Mouse (Mus musculus) embryo, embryonic 10.5 days (tissue): ENCODE data around the gene Cspg4.

Source experiments
- DNase-seq: peaks from one replicate; pipeline ENCODE4 v3.0.0-alpha.2; 2015; ENCODE audit warnings: low spot score

The Cspg4 gene

DNA sequence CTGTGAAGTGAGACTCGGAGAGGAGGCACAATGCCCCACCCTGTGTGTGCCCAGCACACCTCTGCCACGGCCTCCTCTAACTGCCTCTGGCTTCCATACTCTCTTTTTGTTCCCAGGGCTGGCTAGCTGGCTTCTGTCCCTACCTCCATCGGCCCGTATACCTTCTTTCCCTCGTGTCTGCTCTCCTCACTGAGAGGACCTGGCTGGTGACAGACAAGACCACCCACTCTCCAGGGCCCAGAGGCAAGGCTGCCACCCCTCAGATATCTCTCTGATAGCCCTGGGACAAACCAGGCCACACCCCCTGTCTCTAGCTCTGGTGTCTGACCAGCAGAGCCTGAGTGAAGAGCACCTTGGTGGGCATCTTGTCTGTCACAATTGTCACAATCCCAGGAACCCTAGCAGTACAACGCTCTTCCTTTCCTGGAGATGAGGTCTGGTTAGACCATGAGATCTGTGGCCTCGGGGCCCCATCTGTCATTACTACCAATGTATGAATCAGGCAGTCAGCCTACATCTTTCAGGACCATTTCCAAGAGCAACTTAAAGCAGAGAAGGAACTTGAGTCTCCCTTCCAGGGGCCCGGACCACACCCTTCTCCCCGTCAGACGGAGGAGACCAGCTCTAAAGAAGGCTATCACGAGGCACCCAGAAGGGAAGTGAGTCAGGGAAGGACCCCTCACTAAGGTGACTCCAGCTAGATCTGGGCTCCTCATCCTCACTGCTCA is 1.0 kb downstream of the Cspg4 start:
- no peak for DNase-seq

DNA sequence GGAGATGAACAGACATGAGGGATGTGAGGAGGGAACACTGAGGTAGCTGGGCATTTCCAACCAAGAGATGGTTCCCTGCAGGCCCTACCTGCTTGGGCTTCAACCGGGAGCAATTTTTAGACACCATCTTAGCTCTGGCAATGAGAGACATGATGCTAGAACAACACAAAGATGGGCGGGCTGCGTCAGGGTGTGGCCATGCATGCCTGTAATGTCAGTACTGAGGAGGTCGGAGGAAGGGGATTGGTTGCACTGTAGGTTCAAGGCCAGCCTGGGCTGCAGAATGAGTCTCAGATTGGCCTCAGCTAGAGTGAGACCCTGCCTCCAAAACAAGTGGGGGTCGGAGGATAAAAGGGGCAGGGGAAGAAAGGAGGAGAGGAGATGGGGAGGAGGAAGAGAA is 1.6 kb downstream of the Cspg4 start:
- no peak for DNase-seq

DNA sequence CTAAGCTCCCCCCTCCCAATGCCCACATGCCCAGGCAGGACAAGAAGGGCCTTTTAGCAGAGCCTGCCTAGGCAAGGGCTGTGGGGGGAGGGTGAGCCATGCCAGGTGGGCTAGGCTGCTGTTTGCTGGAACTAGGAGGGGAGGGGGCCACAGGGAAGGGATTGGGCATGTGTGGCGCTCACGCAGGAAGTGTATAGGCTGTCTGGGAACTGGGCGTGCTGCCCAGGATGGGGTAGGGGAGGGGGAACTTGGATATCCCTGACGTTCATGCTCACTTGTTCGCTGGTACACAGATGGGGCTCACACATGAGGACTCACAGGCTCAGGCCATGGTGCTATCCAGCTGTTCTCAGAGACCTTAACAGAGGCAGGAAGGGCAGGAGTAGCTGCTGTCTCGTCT is 3.5 kb downstream of the Cspg4 start:
- DNase-seq: no peak

DNA sequence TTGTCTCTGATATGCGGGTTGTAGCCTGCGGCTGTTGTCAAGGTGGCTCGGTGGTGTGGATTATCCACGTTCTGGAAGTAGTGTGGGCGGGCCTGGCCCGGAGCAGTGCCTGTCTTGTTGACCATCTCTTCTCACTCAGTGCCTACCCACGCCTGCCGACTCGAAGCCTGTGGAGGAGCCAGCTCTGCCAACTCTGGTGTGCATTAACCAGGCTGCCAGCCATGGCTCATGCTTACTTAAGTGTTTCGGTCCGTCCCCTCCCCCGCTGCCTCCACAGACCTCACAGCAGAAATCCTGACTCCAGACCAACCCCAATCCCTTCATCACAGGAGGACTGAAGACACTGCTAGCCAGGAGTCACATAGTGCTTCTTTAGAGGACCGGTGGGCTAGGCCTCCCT is 4.7 kb downstream of the Cspg4 start:
- no peak for DNase-seq

DNA sequence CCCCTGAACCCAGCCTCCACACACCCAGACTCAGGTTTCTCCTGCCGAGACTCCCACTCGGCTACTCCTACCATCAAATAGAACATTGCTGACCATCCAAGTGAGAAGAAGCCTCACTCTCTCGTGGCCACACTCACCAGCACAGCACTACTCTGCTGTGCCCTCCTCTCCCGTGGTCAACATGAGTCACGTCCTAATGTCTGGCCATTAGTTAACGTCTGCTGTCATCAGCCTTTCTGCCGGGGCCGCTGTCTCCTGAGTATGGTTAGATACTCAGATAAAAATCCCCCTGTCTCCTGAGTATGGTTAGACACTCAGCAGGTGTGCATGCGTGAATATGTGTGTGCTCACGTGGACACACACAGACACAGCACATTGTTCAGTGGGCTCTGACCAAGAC is 5.9 kb downstream of the Cspg4 start:
- DNase-seq: no peak

DNA sequence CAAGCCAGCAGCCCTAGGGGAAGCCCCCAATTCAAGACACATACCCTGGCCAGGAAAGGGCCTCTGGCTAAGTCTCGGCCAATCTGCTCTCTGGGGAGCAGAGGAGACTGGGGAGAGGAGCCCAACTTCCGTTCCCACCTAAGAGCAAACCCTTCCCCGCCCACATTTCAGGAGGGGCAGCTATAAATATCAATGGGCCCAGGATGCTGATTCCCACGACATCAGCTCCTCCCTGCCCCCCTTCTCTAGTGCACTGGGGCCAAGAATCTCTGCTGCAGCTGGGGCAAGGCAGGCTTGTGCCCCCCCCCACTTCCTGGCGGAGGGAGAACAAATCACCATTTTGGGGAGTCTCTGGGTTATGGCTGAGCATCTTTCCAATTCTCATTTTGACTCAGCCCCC is 6.4 kb downstream of the Cspg4 start:
- DNase-seq: no peak

DNA sequence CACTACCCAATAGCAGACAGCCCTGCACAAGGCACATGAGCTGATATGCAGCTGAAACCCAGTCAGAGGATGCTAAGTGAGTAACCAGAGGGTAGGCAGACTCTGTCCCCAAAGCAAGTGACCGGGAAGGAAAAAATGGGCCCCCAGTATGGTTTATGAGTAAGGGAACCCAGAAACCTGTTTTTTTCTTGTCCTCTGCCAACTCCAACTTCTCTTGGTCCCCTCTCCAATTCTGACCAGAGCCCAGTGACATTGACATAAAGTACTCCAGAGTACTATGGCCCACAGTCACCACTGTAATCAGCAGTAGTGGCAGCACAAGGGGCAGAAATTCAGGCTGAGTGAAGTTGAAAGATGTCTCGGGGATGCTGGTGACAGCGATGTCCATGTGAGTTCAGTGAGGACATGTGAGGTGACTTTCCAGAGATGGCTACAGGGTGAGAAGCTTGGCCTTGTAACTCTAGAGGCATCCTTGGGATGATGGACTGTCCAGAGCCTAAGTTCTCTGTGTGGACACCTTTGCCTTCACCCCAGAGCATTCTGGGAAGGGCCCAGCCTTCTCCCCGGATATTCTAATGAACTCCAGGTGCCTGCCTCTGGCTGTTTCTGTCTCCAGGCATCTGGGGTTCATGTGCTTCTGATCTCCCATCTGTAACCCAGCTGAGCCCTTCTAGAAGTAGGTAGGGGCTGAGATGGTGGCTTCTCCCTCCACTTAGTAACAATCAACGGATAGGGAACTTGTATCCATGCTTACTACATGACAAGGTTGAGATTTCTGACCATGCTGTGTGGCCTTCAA is 7.5 kb downstream of the Cspg4 start:
- DNase-seq: no peak

DNA sequence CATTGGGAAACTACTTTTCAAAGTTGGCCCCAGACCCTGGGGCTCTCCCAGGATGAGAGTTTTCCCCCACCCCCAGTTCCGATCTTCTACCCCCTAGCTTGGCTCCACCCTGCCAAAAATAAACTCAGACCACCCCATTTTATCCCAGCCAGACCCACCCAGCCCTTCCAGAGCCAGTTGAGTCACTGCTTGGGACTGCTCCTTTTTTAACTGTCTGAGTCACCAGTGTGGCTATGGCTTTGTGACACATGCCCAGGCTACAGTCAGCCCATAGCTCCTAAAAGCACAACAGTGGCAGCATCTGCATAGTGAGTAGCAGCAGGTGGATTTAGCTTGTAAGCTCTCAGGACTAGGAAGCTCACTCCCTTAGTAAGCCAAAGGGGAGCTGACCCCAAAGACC is 8.3 kb downstream of the Cspg4 start:
- DNase-seq: no peak

DNA sequence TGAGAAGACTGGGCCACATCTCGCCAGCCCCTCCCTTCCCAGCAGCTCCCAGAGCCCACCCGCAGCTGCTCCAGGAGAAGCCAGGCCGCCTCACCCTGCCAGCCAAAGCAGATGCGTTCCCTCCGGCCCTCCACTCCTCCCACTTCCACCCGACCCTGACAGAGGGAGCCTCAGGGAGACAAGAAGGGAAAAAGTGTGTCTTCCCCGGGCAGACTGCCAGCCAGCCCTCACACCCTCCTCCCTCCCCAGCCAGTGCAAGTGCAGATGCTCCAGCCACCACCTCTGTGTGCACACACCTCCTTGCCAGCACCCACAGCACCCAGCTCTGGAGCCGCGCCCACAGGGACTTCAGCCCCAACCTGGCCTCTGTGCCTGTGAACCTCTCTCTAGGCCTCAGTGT is 12.0 kb downstream of the Cspg4 start:
- no peak for DNase-seq

DNA sequence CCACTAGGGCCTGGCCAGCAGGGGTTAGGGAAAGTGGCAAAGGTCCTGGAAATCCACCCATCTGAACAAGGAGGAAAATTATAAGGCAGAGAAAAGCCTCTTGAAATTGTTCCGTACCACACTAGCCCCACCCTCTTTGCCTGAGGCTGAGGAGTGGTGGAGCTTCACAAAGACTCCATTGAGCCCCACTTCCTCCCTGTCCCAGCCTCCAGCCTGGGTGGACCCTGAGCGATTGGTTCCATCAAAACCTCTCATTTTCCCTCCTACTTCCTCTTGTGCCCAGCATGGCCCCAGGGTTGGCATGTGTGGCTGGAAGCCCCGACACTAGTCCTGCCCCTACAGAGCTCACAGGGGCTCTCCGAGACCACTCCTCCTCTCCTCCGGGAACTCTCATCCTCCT is 12.5 kb downstream of the Cspg4 start:
- DNase-seq: no peak

DNA sequence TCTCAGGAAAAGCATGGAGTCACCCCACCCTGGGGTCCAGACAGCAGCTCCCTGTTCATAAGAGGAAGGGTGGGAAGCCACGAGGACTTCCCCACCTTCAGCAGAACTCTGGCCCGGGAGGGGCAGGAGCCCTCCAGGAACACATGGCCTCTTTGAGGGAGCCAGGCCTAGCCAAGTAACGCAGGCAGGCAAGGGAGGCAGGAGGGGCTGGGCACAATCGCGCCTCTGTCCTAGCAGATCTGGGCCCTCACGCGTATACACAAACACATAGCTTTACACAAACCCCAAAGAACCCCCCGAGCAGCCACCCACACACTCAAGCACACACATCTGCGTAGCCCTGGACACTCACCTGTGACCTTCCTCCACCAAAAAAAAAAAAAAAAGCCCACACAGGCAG is 16.0 kb downstream of the Cspg4 start:
- DNase-seq: no peak

DNA sequence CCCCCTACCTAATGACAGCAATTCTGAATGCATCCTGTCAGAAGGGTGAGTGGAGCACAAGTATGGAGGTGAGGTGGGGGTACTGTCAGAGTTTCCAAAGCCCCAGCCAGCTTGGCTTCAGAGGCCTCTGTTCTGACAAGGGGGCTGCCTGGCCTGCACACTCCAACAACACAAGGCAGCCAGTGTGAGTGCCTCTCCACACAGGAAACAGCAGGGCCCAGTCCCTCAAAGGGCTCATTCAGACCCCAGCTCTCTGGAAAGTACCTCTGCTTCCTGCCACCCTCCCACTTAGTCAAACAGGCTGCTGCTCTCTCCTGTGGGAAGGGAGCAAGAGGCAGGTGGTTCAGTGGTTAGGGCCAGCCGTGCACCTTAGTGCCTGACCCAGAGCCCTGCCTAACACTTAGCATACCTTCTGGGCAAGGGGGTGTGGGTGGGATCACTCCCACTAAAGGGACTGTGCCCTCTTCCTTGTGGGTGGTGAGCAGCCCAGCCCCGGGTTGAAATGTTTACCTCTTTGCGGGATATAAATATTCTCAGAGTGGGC is 16.8 kb downstream of the Cspg4 start:
- no peak for DNase-seq

DNA sequence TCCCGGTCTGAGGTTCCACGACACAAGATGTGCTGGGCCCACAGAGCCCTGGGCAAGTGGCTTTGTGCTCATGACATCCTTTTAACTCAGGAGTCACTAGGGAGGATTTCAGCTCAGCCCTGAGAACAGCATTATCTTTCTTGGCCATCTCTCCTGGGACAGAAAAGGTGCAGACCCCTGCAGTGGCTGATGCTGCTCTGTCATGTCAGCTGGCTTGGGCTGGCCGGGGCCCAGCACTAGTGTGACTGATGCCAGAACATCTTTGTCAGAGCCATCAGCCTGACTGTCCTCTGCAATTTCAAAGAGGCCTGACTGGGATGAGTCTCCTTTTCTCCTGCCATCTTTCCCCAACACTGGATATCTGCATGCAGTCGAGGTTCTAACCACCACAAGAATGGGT is 17.4 kb downstream of the Cspg4 start:
- DNase-seq: no peak

DNA sequence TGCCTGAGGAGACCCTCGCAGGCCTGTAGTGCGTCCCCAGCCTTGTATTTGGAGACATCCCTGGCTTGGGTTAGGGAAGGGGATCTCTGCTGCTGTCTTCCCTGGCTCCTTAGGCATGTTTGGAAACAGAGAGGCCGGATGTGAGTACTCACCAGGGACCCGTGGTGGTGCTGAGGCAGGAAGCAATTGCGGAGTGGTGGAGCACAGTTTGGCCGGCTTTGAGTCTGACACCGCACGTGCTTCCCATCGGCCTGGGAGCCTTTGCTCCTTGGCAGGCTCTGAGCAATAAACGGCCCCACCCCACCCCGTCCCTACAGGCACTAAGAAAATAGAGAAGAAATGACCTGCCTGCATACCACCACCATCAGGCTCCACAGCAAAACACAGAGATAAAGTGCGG is 18.0 kb downstream of the Cspg4 start:
- no peak for DNase-seq

DNA sequence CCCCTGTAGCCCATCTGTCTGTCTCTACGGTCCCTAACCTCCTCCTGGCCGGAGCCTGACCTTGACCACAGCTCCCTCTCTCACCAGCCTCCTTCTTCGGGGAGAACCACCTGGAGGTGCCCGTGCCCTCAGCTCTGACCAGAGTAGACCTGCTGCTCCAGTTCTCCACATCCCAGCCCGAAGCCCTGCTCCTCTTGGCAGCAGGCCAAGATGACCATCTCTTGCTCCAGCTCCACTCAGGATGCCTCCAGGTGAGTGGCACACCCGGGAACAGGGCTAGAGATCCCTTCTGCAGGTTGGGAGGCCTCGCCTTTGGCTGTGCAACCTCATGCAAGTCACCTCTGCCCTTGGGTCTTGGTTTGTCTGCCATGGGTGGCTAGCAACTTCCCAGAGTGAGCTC is 18.6 kb downstream of the Cspg4 start:
- DNase-seq: no peak

DNA sequence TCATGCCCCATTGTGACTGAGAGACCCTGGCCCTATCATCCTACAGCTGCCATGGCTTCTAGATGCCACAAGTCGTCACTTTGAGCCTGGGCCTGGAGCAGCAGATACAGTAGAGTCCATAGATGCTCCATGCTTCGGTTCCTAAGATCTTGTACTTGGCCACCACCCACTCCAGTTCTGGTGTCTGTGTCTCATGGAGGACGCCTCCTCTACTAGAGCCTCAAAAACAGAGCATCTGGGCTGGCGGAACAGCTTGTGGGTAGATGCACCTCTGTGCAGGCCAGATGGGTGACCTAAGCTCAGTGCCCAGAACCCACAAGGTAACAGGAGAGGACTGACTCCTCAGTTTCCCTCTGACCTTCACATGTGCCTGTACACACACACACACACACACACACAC is 19.5 kb downstream of the Cspg4 start:
- no peak for DNase-seq

DNA sequence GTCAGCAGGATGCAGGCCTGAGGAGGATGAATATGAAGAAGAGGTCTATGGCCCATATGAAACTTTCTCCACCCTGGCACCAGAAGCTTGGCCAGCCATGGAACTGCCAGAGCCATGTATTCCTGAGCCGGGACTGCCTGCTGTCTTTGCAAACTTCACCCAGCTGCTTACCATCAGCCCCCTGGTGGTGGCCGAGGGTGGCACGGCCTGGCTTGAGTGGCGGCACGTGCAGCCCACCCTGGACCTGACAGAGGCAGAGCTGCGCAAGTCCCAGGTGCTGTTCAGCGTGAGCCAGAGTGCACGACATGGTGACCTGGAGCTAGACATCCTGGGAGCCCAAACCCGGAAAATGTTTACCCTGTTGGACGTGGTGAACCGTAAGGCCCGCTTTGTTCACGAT is 21.3 kb downstream of the Cspg4 start:
- DNase-seq: peak; percentile 52

DNA sequence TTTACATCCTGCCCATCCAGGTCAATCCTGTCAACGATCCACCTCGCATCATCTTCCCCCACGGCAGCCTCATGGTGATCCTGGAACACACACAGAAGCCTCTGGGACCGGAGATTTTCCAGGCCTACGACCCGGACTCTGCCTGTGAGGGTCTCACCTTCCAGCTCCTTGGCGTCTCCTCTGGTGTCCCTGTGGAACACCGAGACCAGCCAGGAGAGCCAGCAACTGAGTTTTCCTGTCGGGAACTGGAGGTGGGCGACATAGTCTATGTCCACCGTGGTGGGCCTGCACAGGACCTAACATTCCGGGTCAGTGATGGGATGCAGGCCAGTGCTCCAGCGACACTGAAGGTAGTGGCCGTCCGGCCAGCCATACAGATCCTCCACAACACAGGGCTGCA is 21.8 kb downstream of the Cspg4 start:
- DNase-seq: no peak

DNA sequence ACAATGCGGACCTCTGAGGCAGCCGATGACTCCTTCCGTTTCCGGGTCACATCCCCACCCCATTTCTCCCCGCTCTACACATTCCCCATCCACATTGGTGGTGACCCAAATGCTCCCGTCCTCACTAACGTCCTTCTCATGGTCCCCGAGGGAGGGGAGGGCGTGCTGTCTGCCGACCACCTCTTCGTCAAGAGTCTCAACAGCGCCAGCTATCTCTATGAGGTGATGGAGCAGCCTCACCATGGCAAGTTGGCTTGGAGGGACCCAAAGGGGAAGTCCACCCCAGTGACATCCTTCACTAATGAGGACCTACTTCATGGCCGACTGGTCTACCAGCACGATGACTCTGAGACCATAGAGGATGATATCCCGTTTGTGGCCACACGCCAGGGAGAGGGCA is 22.7 kb downstream of the Cspg4 start:
- DNase-seq: no peak

DNA sequence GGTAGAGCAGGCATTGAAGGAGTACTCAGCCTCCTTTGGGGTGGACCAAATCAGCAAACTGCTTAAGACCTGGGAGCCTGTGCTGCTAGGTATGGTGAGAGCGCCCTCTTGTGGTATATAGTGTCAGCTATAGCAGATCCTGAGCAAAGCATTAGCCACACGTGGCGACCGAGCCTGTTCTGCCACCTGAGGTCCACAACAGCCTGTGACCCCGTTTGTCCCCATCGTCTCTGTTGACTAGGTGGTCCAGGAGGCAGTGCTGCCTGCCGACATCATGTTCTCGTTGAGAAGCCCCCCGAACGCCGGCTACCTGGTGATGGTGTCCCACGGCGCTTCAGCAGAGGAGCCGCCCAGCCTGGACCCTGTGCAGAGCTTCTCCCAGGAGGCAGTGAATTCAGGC is 25.0 kb downstream of the Cspg4 start:
- DNase-seq: peak; percentile 95

DNA sequence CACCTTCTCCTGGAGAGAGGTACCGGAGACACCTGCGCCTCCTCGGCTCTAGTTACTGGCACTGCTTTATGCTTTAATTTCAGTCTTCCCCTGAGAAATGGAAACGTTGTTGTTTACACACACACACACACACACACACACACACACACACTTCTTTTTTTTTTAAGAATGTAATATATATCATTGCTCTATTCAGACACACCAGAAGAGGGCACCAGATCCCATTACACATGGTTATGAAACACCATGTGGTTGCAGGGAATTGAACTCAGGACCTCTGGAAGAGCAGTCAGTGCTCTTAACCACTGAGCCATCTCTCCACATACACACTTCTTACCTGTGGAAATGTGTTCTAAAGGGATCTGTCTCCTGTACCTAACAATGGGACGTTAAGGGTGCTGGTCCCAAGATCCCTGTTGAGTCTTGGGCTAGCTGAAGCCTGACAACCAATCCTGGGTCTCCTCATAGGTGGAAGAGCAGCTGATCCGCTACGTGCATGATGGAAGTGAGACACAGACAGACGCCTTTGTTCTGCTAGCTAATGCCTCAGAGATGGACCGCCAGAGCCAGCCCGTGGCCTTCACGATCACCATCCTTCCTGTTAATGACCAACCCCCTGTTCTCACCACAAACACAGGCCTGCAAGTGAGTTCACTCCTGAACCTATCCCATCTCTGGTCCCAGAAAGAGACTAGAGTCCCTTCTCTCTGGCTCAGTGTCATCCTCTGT is 25.9 kb downstream of the Cspg4 start:
- no peak for DNase-seq

DNA sequence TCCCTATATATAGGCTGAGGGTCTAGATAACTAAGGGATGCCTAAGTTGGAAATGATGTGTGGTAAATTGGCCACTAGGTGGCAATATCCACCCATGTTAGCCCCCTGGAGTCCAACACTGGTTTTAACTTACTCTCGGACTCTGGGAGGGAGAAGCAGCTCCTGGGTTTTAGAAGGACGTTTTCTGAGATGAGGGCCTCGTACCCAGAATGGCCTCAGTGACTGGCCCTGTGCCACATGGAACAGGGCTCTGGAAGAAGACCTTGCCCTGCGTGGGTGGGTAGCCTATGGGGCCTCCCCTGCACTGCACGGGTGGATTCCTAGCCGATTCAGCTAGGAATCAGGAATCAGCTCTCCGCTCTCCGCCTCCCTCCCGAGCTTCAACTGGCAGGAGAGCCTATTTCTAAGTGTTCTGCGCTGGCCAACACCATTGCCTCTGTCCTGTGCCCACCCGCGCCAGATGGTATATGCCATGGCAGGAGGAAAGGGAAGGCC is 26.7 kb downstream of the Cspg4 start:
- peak; percentile 95 for DNase-seq

DNA sequence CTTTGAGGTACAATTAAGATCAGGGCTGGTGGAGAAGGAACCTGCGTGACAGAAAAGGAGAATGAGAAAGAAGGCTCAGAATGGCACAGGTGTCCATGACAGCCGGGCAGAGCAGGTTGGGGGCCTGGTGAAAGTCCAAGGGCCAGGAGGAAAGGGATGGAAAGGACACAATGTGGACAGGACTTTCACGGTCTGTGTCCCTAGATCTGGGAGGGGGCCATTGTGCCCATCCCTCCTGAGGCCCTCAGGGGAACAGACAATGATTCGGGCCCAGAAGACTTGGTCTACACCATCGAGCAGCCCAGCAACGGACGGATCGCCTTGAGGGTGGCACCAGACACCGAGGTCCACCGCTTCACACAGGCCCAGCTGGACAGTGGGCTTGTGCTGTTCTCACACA is 27.3 kb downstream of the Cspg4 start:
- DNase-seq: no peak
